Mouse (Mus musculus) thymus, postnatal 0 days (tissue): Measurements from ENCODE around the gene Hsd17b14. TPM values are rescaled to one million over a fixed set of nuclear protein-coding genes. Genes with fewer than 3 reads are reported as not detected.
A peak's percentile ranks its signal among the peaks of the same experiment; 100 is the strongest.

ENCODE experiments used
- DNase-seq: peaks from one replicate; pipeline ENCODE4 v3.0.0-alpha.2; 2015; ENCODE audit warnings: low spot score
- polyA plus RNA-seq: library from polyadenylated mRNA; unstranded; fragments of >200 nt; fragmentation: Nextera tagmentation; extraction: Ambion mirVana; gene quantifications from 2 replicates; pipeline ENCODE4 v1.2.1, GENCODE M21; 2015

The Hsd17b14 gene
- polyA plus RNA-seq, 1 experiment from 2014 or later = 1.1 TPM

- peak; percentile 73 for DNase-seq
Observed at GRCm38 (mm10) chr7:45598960-45599879, 44.5 kb downstream of the Hsd17b14 start.

GRCm38 (mm10) chr7:45605704-45606289 lies 51.1 kb downstream of the Hsd17b14 start:
- no peak for DNase-seq

GRCm38 (mm10) chr7:45609511-45609910 lies 54.8 kb downstream of the Hsd17b14 start:
- no peak for DNase-seq

DNA sequence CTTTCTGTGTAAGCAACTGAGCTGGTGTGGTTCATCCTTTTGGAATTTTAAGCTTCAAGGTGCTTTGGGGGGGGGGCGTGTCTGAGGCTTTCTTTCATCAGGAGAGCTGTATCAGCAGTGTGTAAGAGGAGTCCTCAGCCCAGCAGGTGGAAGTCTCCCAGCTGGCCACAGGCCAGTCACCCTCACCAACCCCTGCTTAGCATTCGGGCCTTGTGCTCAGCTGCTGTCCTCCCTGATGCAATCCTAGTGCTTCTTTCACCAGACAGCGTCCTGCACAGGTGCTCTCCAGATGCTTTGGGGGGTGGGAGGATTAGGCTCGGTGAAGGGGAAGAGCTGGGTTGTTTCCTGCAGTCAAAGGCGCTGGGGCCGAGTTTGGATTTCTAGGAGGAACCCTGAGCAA lies 61.6 kb downstream of the Hsd17b14 start:
- DNase-seq = no peak

- no peak for DNase-seq
Observed at GRCm38 (mm10) chr7:45617042-45617695, 62.5 kb downstream of the Hsd17b14 start, which contains the start of gene Fut1. TSS of gene Fut1 (plus strand) at chr7:45617289.

Other genes with a start within 250 kb of the Hsd17b14 start
- 4.9 and 5.2 TPM in 2 replicates for gene Trpm4, start 221.1 kb upstream of the Hsd17b14 start, polyA plus RNA-seq
- gene Hrc, start 219.6 kb upstream of the Hsd17b14 start, polyA plus RNA-seq = 0.08 and 0.09 TPM in 2 replicates
- gene Ppfia3, start 187.9 kb upstream of the Hsd17b14 start, polyA plus RNA-seq = 0.27 and 0.49 TPM in 2 replicates
- 0.49 and 0.79 TPM in 2 replicates for gene Lin7b, start 184.3 kb upstream of the Hsd17b14 start, polyA plus RNA-seq
- gene Snrnp70, start 159.2 kb upstream of the Hsd17b14 start, polyA plus RNA-seq = 198 and 222 TPM in 2 replicates
- gene Kcna7, start 149.2 kb upstream of the Hsd17b14 start, polyA plus RNA-seq = 0.14 and 0.34 TPM in 2 replicates
- gene Ntf5, start 141.2 kb upstream of the Hsd17b14 start, polyA plus RNA-seq = 3.9 and 4.2 TPM in 2 replicates
- not detected in 2 replicates for gene Lhb, start 134.1 kb upstream of the Hsd17b14 start, polyA plus RNA-seq
- 9.4 and 10.5 TPM in 2 replicates for gene Gys1, start 120.0 kb upstream of the Hsd17b14 start, polyA plus RNA-seq
- gene Ruvbl2, start 116.8 kb upstream of the Hsd17b14 start, polyA plus RNA-seq = 129 and 143 TPM in 2 replicates
- gene Ftl1, start 95.0 kb upstream of the Hsd17b14 start, polyA plus RNA-seq = 3,702 and 3,772 TPM in 2 replicates
- 177 and 178 TPM in 2 replicates for gene Bax, start 88.0 kb upstream of the Hsd17b14 start, polyA plus RNA-seq
- 2.6 and 2.8 TPM in 2 replicates for gene Tulp2, start 73.0 kb upstream of the Hsd17b14 start, polyA plus RNA-seq
- gene Gm45808, start 68.1 kb upstream of the Hsd17b14 start, polyA plus RNA-seq = not detected in 2 replicates
- 1.1 and 1.5 TPM in 2 replicates for gene Dhdh, start 66.1 kb upstream of the Hsd17b14 start, polyA plus RNA-seq
- gene Nucb1, start 44.5 kb upstream of the Hsd17b14 start, polyA plus RNA-seq = 110 and 111 TPM in 2 replicates
- 16.2 and 17.2 TPM in 2 replicates for gene Ppp1r15a, start 28.6 kb upstream of the Hsd17b14 start, polyA plus RNA-seq
- 3.3 and 4.6 TPM in 2 replicates for gene Plekha4, start 28.6 kb upstream of the Hsd17b14 start, polyA plus RNA-seq
- 86.5 and 87.3 TPM in 2 replicates for gene Bcat2, start 15.3 kb downstream of the Hsd17b14 start, polyA plus RNA-seq
- 17.5 and 20.5 TPM in 2 replicates for gene Fgf21, start 60.6 kb downstream of the Hsd17b14 start, polyA plus RNA-seq
- gene Fut1, start 62.4 kb downstream of the Hsd17b14 start, polyA plus RNA-seq = 1.4 and 3.2 TPM in 2 replicates
- gene Izumo1, start 66.9 kb downstream of the Hsd17b14 start, polyA plus RNA-seq = 0.08 and 0.16 TPM in 2 replicates
- gene Rasip1, start 72.6 kb downstream of the Hsd17b14 start, polyA plus RNA-seq = 2.9 and 4.4 TPM in 2 replicates
- 1.6 and 1.9 TPM in 2 replicates for gene Mamstr, start 85.1 kb downstream of the Hsd17b14 start, polyA plus RNA-seq
- gene Fut2, start 111.5 kb downstream of the Hsd17b14 start, polyA plus RNA-seq = 0.44 and 0.52 TPM in 2 replicates
- gene Ntn5, start 129.1 kb downstream of the Hsd17b14 start, polyA plus RNA-seq = 0.73 and 0.76 TPM in 2 replicates
- 0.30 and 0.53 TPM in 2 replicates for gene Sec1, start 139.5 kb downstream of the Hsd17b14 start, polyA plus RNA-seq
- 0.35 and 0.36 TPM in 2 replicates for gene Car11, start 144.9 kb downstream of the Hsd17b14 start, polyA plus RNA-seq
- gene Dbp, start 150.2 kb downstream of the Hsd17b14 start, polyA plus RNA-seq = 10.6 and 13.4 TPM in 2 replicates
- 1,315 and 1,426 TPM in 2 replicates for gene Rpl18, start 160.6 kb downstream of the Hsd17b14 start, polyA plus RNA-seq
- 19.8 and 21.8 TPM in 2 replicates for gene Sphk2, start 163.1 kb downstream of the Hsd17b14 start, polyA plus RNA-seq
- gene Fam83e, start 166.3 kb downstream of the Hsd17b14 start, polyA plus RNA-seq = 0.50 and 0.66 TPM in 2 replicates
- not detected in 2 replicates for gene Spaca4, start 170.9 kb downstream of the Hsd17b14 start, polyA plus RNA-seq
- gene Lmtk3, start 228.8 kb downstream of the Hsd17b14 start, polyA plus RNA-seq = not detected in 2 replicates
- gene Sult2b1, start 229.8 kb downstream of the Hsd17b14 start, polyA plus RNA-seq = 4.1 and 5.8 TPM in 2 replicates